Mouse (Mus musculus): ENCODE data around the gene Zfp128. TPM values are rescaled to one million over a fixed set of nuclear protein-coding genes. Genes with fewer than 3 reads are reported as not detected.
A peak's percentile ranks its signal among the peaks of the same experiment; 100 is the strongest.

Gene Zfp128
- polyA plus RNA-seq, 1 experiment from 2014 or later, result 7.1 TPM

- Histone ChIP-seq H3K4me3 (ENCODE audit: low read length) (no peak overlapping the region), H3K36me3 (ENCODE audit: control insufficient read depth, insufficient read depth, low read length) (peaks cover 68% of the 10 kb centered on the region), H3K27me3 (replicated peaks; ENCODE audit: control insufficient read depth, insufficient read depth, low read length) (no peaks in the 10 kb centered on the region), H3K27ac (ENCODE audit: low read depth, low read length) (no peak overlapping the region), H3K9ac (ENCODE audit: low read depth, low read length) (no peak overlapping the region), H3K9me3 (ENCODE audit: control insufficient read depth, low read length) (no peaks in the 10 kb centered on the region), H3K4me2 (ENCODE audit: low read length) (no peak overlapping the region), H3K4me1 (ENCODE audit: control insufficient read depth, insufficient read depth, low read depth, low read length) (peaks cover 2% of the 10 kb centered on the region)
- no peak for ATAC-seq
- 93% methylated on average over 5 of the region's 5 CpGs for WGBS
These were observed 6.6 kb downstream of the Zfp128 start for GRCm38 (mm10) chr7:12887585-12887984.

GRCm38 (mm10) chr7:12890928-12891327, 10.0 kb downstream of the Zfp128 start:
- WGBS, result 94% methylated on average over 14 of the region's 14 CpGs
- Histone ChIP-seq H3K36me3 (ENCODE audit: control insufficient read depth, insufficient read depth, low read length) (peaks cover 53% of the 10 kb centered on the region), H3K9me3 (ENCODE audit: control insufficient read depth, low read length) (no peaks in the 10 kb centered on the region), H3K4me3 (ENCODE audit: low read length) (no peak overlapping the region), H3K27me3 (replicated peaks; ENCODE audit: control insufficient read depth, insufficient read depth, low read length) (no peaks in the 10 kb centered on the region), H3K4me1 (ENCODE audit: control insufficient read depth, insufficient read depth, low read depth, low read length) (no peaks in the 10 kb centered on the region), H3K9ac (ENCODE audit: low read depth, low read length) (no peak overlapping the region), H3K27ac (ENCODE audit: low read depth, low read length) (no peak overlapping the region), H3K4me2 (ENCODE audit: low read length) (no peak overlapping the region)
- ATAC-seq, result no peak

- ATAC-seq, result no peak
- Histone ChIP-seq H3K4me3 (ENCODE audit: low read length) (no peak overlapping the region), H3K27me3 (replicated peaks; ENCODE audit: control insufficient read depth, insufficient read depth, low read length) (no peaks in the 10 kb centered on the region), H3K4me2 (ENCODE audit: low read length) (no peak overlapping the region), H3K36me3 (ENCODE audit: control insufficient read depth, insufficient read depth, low read length) (peaks cover 49% of the 10 kb centered on the region), H3K9ac (ENCODE audit: low read depth, low read length) (no peak overlapping the region), H3K9me3 (ENCODE audit: control insufficient read depth, low read length) (no peaks in the 10 kb centered on the region), H3K4me1 (ENCODE audit: control insufficient read depth, insufficient read depth, low read depth, low read length) (no peaks in the 10 kb centered on the region), H3K27ac (ENCODE audit: low read depth, low read length) (no peak overlapping the region)
- WGBS, result 89% methylated on average over 1 of the region's 1 CpGs
These were observed 10.4 kb downstream of the Zfp128 start for GRCm38 (mm10) chr7:12891334-12891733.

GRCm38 (mm10) chr7:12897655-12898410, 16.9 kb downstream of the Zfp128 start, which contains the start of gene Zscan22:
Gene Zscan22 (plus strand): TSS chr7:12897815.
- H3K4me2 ChIP-seq (ENCODE audit: low read length), result peak within 1 kb of the TSS; percentile 31
- peak within 1 kb of the TSS; percentile 69 for H3K4me3 ChIP-seq (ENCODE audit: low read length)
- peak within 1 kb of the TSS; percentile 68 for H3K9ac ChIP-seq (ENCODE audit: low read depth, low read length)
- H3K36me3 ChIP-seq (ENCODE audit: control insufficient read depth, insufficient read depth, low read length), result no peaks in the 10 kb centered on the region
- H3K9me3 ChIP-seq (ENCODE audit: control insufficient read depth, low read length), result no peaks in the 10 kb centered on the region
- no peak within 1 kb of the TSS for H3K27ac ChIP-seq (ENCODE audit: low read depth, low read length)
- ATAC-seq, result peak; percentile 99
- WGBS, result 5% methylated on average over 36 of the region's 36 CpGs
- peaks cover 5% of the 10 kb centered on the region for H3K4me1 ChIP-seq (ENCODE audit: control insufficient read depth, insufficient read depth, low read depth, low read length)
- H3K27me3 ChIP-seq (replicated peaks; ENCODE audit: control insufficient read depth, insufficient read depth, low read length), result no peaks in the 10 kb centered on the region

- Histone ChIP-seq H3K27ac (ENCODE audit: low read depth, low read length) (no peak overlapping the region), H3K4me3 (ENCODE audit: low read length) (no peak overlapping the region), H3K4me1 (ENCODE audit: control insufficient read depth, insufficient read depth, low read depth, low read length) (peaks cover 5% of the 10 kb centered on the region), H3K36me3 (ENCODE audit: control insufficient read depth, insufficient read depth, low read length) (peaks cover 12% of the 10 kb centered on the region), H3K27me3 (replicated peaks; ENCODE audit: control insufficient read depth, insufficient read depth, low read length) (no peaks in the 10 kb centered on the region), H3K9me3 (ENCODE audit: control insufficient read depth, low read length) (no peaks in the 10 kb centered on the region), H3K9ac (ENCODE audit: low read depth, low read length) (no peak overlapping the region), H3K4me2 (ENCODE audit: low read length) (no peak overlapping the region)
- WGBS, result 97% methylated on average over 5 of the region's 5 CpGs
- ATAC-seq, result no peak
These were observed 20.5 kb downstream of the Zfp128 start for GRCm38 (mm10) chr7:12901517-12901916.

- 73% methylated on average over 10 of the region's 10 CpGs for WGBS
- Histone ChIP-seq H3K4me1 (ENCODE audit: control insufficient read depth, insufficient read depth, low read depth, low read length) (peaks cover 3% of the 10 kb centered on the region; the same call in 1 of the 2 replicates), H3K9me3 (ENCODE audit: control insufficient read depth, low read length) (no peaks in the 10 kb centered on the region), H3K4me2 (ENCODE audit: low read length) (no peak overlapping the region), H3K9ac (ENCODE audit: low read depth, low read length) (0 out of 2 replicates have a peak overlapping the region, but pooled peaks have one; percentile 9), H3K36me3 (ENCODE audit: control insufficient read depth, insufficient read depth, low read length) (peaks cover 25% of the 10 kb centered on the region), H3K4me3 (ENCODE audit: low read length) (no peak overlapping the region), H3K27ac (ENCODE audit: low read depth, low read length) (no peak overlapping the region), H3K27me3 (replicated peaks; ENCODE audit: control insufficient read depth, insufficient read depth, low read length) (no peaks in the 10 kb centered on the region)
- ATAC-seq, result no peak
These were observed 22.6 kb downstream of the Zfp128 start for GRCm38 (mm10) chr7:12903623-12904022.

- H3K36me3 ChIP-seq (ENCODE audit: control insufficient read depth, insufficient read depth, low read length), result peaks cover 25% of the 10 kb centered on the region
- ATAC-seq, result no peak
- 96% methylated on average over 1 of the region's 1 CpGs for WGBS
These were observed 24.2 kb downstream of the Zfp128 start for GRCm38 (mm10) chr7:12905146-12905545.

GRCm38 (mm10) chr7:12909498-12909962, 28.6 kb downstream of the Zfp128 start:
- Histone ChIP-seq H3K4me2 (ENCODE audit: low read length) (peak overlapping the region; percentile 57), H3K27ac (ENCODE audit: low read depth, low read length) (peak overlapping the region; percentile 84), H3K4me1 (ENCODE audit: control insufficient read depth, insufficient read depth, low read depth, low read length) (peaks cover 3% of the 10 kb centered on the region; the same call in 1 of the 2 replicates), H3K9me3 (ENCODE audit: control insufficient read depth, low read length) (no peaks in the 10 kb centered on the region), H3K4me3 (ENCODE audit: low read length) (peak overlapping the region; percentile 50), H3K9ac (ENCODE audit: low read depth, low read length) (peak overlapping the region; percentile 73), H3K36me3 (ENCODE audit: control insufficient read depth, insufficient read depth, low read length) (peaks cover 20% of the 10 kb centered on the region), H3K27me3 (replicated peaks; ENCODE audit: control insufficient read depth, insufficient read depth, low read length) (no peaks in the 10 kb centered on the region)
- 39% methylated on average over 7 of the region's 7 CpGs for WGBS
- peak; percentile 29; the same call in 1 of the 2 replicates for ATAC-seq

More at GRCm38 (mm10) chr7:12905146-12905545, 24.2 kb downstream of the Zfp128 start:
- Histone ChIP-seq H3K4me1 (ENCODE audit: control insufficient read depth, insufficient read depth, low read depth, low read length) (peaks cover 3% of the 10 kb centered on the region; the same call in 1 of the 2 replicates), H3K27ac (ENCODE audit: low read depth, low read length) (no peak overlapping the region), H3K9ac (ENCODE audit: low read depth, low read length) (no peak overlapping the region), H3K4me2 (ENCODE audit: low read length) (no peak overlapping the region), H3K9me3 (ENCODE audit: control insufficient read depth, low read length) (no peaks in the 10 kb centered on the region), H3K4me3 (ENCODE audit: low read length) (no peak overlapping the region), H3K27me3 (replicated peaks; ENCODE audit: control insufficient read depth, insufficient read depth, low read length) (no peaks in the 10 kb centered on the region)

GRCm38 (mm10) chr7:12910181-12910668, 29.2 kb downstream of the Zfp128 start:
- peaks cover 20% of the 10 kb centered on the region for H3K36me3 ChIP-seq (ENCODE audit: control insufficient read depth, insufficient read depth, low read length)
- H3K9ac ChIP-seq (ENCODE audit: low read depth, low read length), result peak overlapping the region; percentile 73
- H3K27me3 ChIP-seq (replicated peaks; ENCODE audit: control insufficient read depth, insufficient read depth, low read length), result no peaks in the 10 kb centered on the region
- H3K4me3 ChIP-seq (ENCODE audit: low read length), result peak overlapping the region; percentile 50
- WGBS, result 7% methylated on average over 19 of the region's 19 CpGs
- peak overlapping the region; percentile 57 for H3K4me2 ChIP-seq (ENCODE audit: low read length)
- peak; percentile 88 for ATAC-seq
- H3K27ac ChIP-seq (ENCODE audit: low read depth, low read length), result peak overlapping the region; percentile 84
- peaks cover 3% of the 10 kb centered on the region; the same call in 1 of the 2 replicates for H3K4me1 ChIP-seq (ENCODE audit: control insufficient read depth, insufficient read depth, low read depth, low read length)
- no peaks in the 10 kb centered on the region for H3K9me3 ChIP-seq (ENCODE audit: control insufficient read depth, low read length)
